Comparison of ENCODE assay signal across 16 mouse cellular contexts in the genomic region with DNA sequence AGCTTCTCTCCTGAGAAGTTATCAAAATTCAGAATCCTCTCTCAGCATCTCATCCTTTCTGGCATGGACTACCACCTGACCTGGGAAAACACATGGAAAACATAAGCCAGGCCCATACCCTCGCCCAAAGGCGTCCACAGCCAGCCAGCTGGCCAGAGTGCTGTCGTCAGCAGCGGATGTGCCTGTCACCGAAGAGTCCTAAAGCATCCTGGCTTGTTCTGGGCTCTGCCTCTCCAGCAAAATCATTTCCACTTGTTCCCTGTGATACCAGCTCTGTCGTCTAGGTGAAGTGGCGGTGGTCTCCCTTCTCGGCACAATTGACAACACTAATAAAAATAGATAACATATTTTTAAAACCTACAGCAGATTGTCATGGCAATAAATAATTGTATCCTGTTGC.
A peak's percentile ranks its signal among the peaks of the same experiment; 100 is the strongest.
DNase-seq lines count a peak whose midpoint lies in the region; ATAC-seq lines count a peak whose summit lies in the region.
"Had no signal": no experiment of that assay in that cellular context is flagged by ENCODE, and none has a peak within 500 bp of the region (broad histone marks: within the 10 kb centered on the region; RNA-seq: fewer than 3 reads in every experiment).

No protein-coding gene starts in this region.

- H3K27me3 ChIP-seq in hindbrain, embryonic 16.5 days (replicated peaks; ENCODE audit: control insufficient read depth, insufficient read depth, low read length) = no peaks in the 10 kb centered on the region
- H3K27me3 ChIP-seq: forebrain, embryonic 15.5 days; hindbrain, embryonic 15.5 days had no signal

- H3K4me2 ChIP-seq in hindbrain, embryonic 16.5 days (ENCODE audit: low read length) = no peak overlapping the region
- H3K4me2 ChIP-seq: forebrain, embryonic 15.5 days; hindbrain, embryonic 15.5 days had no signal

- no peaks in the 10 kb centered on the region for H3K9me3 ChIP-seq in hindbrain, embryonic 16.5 days (ENCODE audit: control insufficient read depth, low read length)
- H3K9me3 ChIP-seq: forebrain, embryonic 15.5 days; hindbrain, embryonic 15.5 days had no signal

- 66% methylated on average over 8 of the region's 8 CpGs for WGBS in hindbrain, embryonic 16.5 days

- H3K27ac ChIP-seq in hindbrain, embryonic 16.5 days (ENCODE audit: low read depth, low read length) = no peak overlapping the region
- H3K27ac ChIP-seq: forebrain, embryonic 15.5 days; heart, adult 2 months; hindbrain, embryonic 15.5 days; kidney, postnatal 0 days had no signal

- H3K9ac ChIP-seq in hindbrain, embryonic 16.5 days (ENCODE audit: low read depth, low read length) = no peak overlapping the region
- H3K9ac ChIP-seq: forebrain, embryonic 15.5 days; hindbrain, embryonic 15.5 days; liver, postnatal 0 days had no signal

- H3K36me3 ChIP-seq in hindbrain, embryonic 16.5 days (ENCODE audit: control insufficient read depth, insufficient read depth, low read length) = no peaks in the 10 kb centered on the region
- H3K36me3 ChIP-seq: forebrain, embryonic 15.5 days; hindbrain, embryonic 15.5 days had no signal

- H3K4me1 ChIP-seq in hindbrain, embryonic 16.5 days (ENCODE audit: control insufficient read depth, insufficient read depth, low read depth, low read length) = no peaks in the 10 kb centered on the region
- H3K4me1 ChIP-seq: forebrain, embryonic 15.5 days; hindbrain, embryonic 15.5 days had no signal

- DNase-seq in frontal cortex, postnatal 36 days (ENCODE audit: low spot score in 2 of 2) = peak; percentile 20 to 31
- DNase-seq in left cerebral cortex, postnatal 25 days (ENCODE audit: low spot score in 2 of 2) = peak; percentile 29 to 32
- DNase-seq in right cerebral cortex, postnatal 36 days (ENCODE audit: low spot score in 2 of 2) = peak; percentile 12 to 16
- no peak for DNase-seq in kidney, postnatal 25 days
- no peak for DNase-seq in heart, adult 9 months (ENCODE audit: low spot score in 2 of 2)
- DNase-seq: cerebellum, postnatal 14 days; gastrocnemius, postnatal 10 days; heart, adult 2 months; liver; liver, postnatal 0 days had no signal

- peak; percentile 55 for ATAC-seq in frontal cortex, adult (ENCODE audit: low TSS enrichment)
- no peak for ATAC-seq in hindbrain, embryonic 16.5 days
- ATAC-seq: forebrain, embryonic 15.5 days; intestine, postnatal 0 days; liver, postnatal 0 days had no signal

- H3K4me3 ChIP-seq in hindbrain, embryonic 16.5 days (ENCODE audit: low read length) = no peak overlapping the region
- H3K4me3 ChIP-seq: forebrain, embryonic 15.5 days; heart, adult 2 months; hindbrain, embryonic 15.5 days had no signal

- intact Hi-C loops in left cerebral cortex, postnatal 25 days (cut with DNase I) = no loop called here

Comparison
In these comparisons a context has a peak if more than half of its experiments do, and no peak if none do; other contexts are left out.
1. DNase-seq: peak in frontal cortex, postnatal 36 days (2 of 2), left cerebral cortex, postnatal 25 days (2 of 2) and right cerebral cortex, postnatal 36 days (2 of 2); none in kidney, postnatal 25 days (0 of 2) and heart, adult 9 months (0 of 2).